Mouse (Mus musculus) macrophage (primary cell): ENCODE data around the gene Olfr1392. TPM values are rescaled to one million over a fixed set of nuclear protein-coding genes. Genes with fewer than 3 reads are reported as not detected.
"Not testable (repeated sequence)": the region's sequence is repeated elsewhere in the genome, so short reads cannot be mapped to it uniquely, and the experiment has no call there.

Source experiments
- H3K27ac ChIP-seq: fragments of 350-480 bp; formaldehyde crosslinking; 2 replicates; pipeline ENCODE4 v1.9.0; 2021
- H3K36me3 ChIP-seq: fragments of 350-480 bp; formaldehyde crosslinking; 2 replicates; pipeline ENCODE4 v1.9.0; 2021; ENCODE audit errors: inconsistent target
- H3K4me3 ChIP-seq: fragments of 350-480 bp; formaldehyde crosslinking; 2 replicates; pipeline ENCODE4 v1.9.0; 2021; ENCODE audit errors: inconsistent target
- H3K79me2 ChIP-seq: fragments of 350-480 bp; formaldehyde crosslinking; 2 replicates; pipeline ENCODE4 v1.9.0; 2021; ENCODE audit errors: inconsistent target
- WGBS: methylation state at CpG from one replicate; pipeline ENCODE4 v1.1.7; 2026; ENCODE audit warnings: inconsistent platforms; ENCODE audit not compliant: missing documents; 5-methylcytosine and 5-hydroxymethylcytosine counted together
- polyA plus RNA-seq: library from polyadenylated mRNA; stranded (reverse); fragments of 250-400 nt; gene quantifications from 3 replicates; pipeline ENCODE4 v1.2.4, GENCODE M21; 2018; ENCODE audit warnings: inconsistent platforms
- total RNA-seq, 78 experiments: library from RNA; depleted of rRNA; stranded (reverse); fragments of 250-400 nt; gene quantifications; 1 replicate in 9 of 78; 2 replicates in 24 of 78; 3 replicates in 43 of 78; 4 replicates in 2 of 78; pipeline ENCODE4 v1.2.4; 2018; ENCODE audit warnings: inconsistent platforms in 56 of 78

Olfr1392 gene
- under 1 TPM in 14 of 26 experiments, not detected in 12; 0.20 to 0.59 (median 0.38) TPM for total RNA-seq (2018; cell fraction: chromatin; rRNA removed)
- total RNA-seq (2018; cell fraction: cytosol; rRNA removed), result under 1 TPM in 1 of 26 experiments, not detected in 25; 0.06 TPM
- 1 to 10 TPM in 1 of 26 experiments, under 1 TPM in 13, not detected in 12; 0.12 to 1.3 (median 0.29) TPM for total RNA-seq (2018; cell fraction: nucleus; rRNA removed)
- polyA plus RNA-seq, result 0.16 TPM in 1 of 3 replicates, not detected in the others

GRCm38 (mm10) chr11:49284982-49285381 is at the start of gene Olfr1392:
TSS of gene Olfr1392 (plus strand) at chr11:49285282.
- not testable (repeated sequence) for H3K36me3 ChIP-seq, H3K79me2 ChIP-seq, H3K4me3 ChIP-seq, H3K27ac ChIP-seq
- 80% methylated on average over 1 of the region's 1 CpGs for WGBS

- Histone ChIP-seq H3K79me2 (no peaks in the 10 kb centered on the region), H3K27ac (no peak overlapping the region), H3K4me3 (no peak overlapping the region), H3K36me3 (no peaks in the 10 kb centered on the region)
- WGBS, result 33% methylated on average over 1 of the region's 3 CpGs
Observed at GRCm38 (mm10) chr11:49235459-49236207, 49.4 kb upstream of the Olfr1392 start.

- no peaks in the 10 kb centered on the region for H3K79me2 ChIP-seq
- WGBS, result 100% methylated on average over 1 of the region's 1 CpGs
- no peaks in the 10 kb centered on the region for H3K36me3 ChIP-seq
Observed at GRCm38 (mm10) chr11:49236891-49237290, 48.2 kb upstream of the Olfr1392 start.

GRCm38 (mm10) chr11:49237532-49237931 is 47.5 kb upstream of the Olfr1392 start:
- 33% methylated on average over 2 of the region's 2 CpGs for WGBS
- Histone ChIP-seq H3K36me3 (no peaks in the 10 kb centered on the region), H3K27ac (peak overlapping the region; percentile 56), H3K79me2 (no peaks in the 10 kb centered on the region), H3K4me3 (no peak overlapping the region)

More at GRCm38 (mm10) chr11:49236891-49237290, 48.2 kb upstream of the Olfr1392 start:
- Histone ChIP-seq H3K27ac (peak overlapping the region; percentile 56), H3K4me3 (no peak overlapping the region)

- H3K27ac ChIP-seq, result no peak overlapping the region
- 100% methylated on average over 1 of the region's 1 CpGs for WGBS
- no peaks in the 10 kb centered on the region for H3K36me3 ChIP-seq
- H3K4me3 ChIP-seq, result no peak overlapping the region
- no peaks in the 10 kb centered on the region; the same call in 1 of the 2 replicates for H3K79me2 ChIP-seq
Observed at GRCm38 (mm10) chr11:49240310-49240709, 44.8 kb upstream of the Olfr1392 start.

GRCm38 (mm10) chr11:49240874-49241273 is 44.2 kb upstream of the Olfr1392 start:
- Histone ChIP-seq H3K27ac (no peak overlapping the region), H3K36me3 (no peaks in the 10 kb centered on the region)
- WGBS, result 54% methylated on average over 4 of the region's 4 CpGs

GRCm38 (mm10) chr11:49241471-49241870 is 43.6 kb upstream of the Olfr1392 start:
- H3K4me3 ChIP-seq, result no peak overlapping the region
- H3K79me2 ChIP-seq, result peaks cover 4% of the 10 kb centered on the region
- H3K27ac ChIP-seq, result no peak overlapping the region
- no peaks in the 10 kb centered on the region for H3K36me3 ChIP-seq
- 14% methylated on average over 1 of the region's 1 CpGs for WGBS

More at GRCm38 (mm10) chr11:49240874-49241273, 44.2 kb upstream of the Olfr1392 start:
- H3K79me2 ChIP-seq, result no peaks in the 10 kb centered on the region; the same call in 1 of the 2 replicates
- H3K4me3 ChIP-seq, result no peak overlapping the region

- Histone ChIP-seq H3K27ac (peak overlapping the region; percentile 72), H3K79me2 (peaks cover 20% of the 10 kb centered on the region), H3K4me3 (peak overlapping the region; percentile 56), H3K36me3 (no peaks in the 10 kb centered on the region)
- WGBS, result 21% methylated on average over 11 of the region's 11 CpGs
Observed at GRCm38 (mm10) chr11:49242944-49243626, 42.0 kb upstream of the Olfr1392 start.

GRCm38 (mm10) chr11:49243727-49244594 is 41.1 kb upstream of the Olfr1392 start, which contains the start of gene Mgat1:
TSS of gene Mgat1 (plus strand) at chr11:49244191.
- 0% methylated on average over 37 of the region's 60 CpGs for WGBS
- Histone ChIP-seq H3K27ac (peak within 1 kb of the TSS; percentile 83), H3K4me3 (peak within 1 kb of the TSS; percentile 56), H3K79me2 (peaks cover 26% of the 10 kb centered on the region), H3K36me3 (no peaks in the 10 kb centered on the region)

GRCm38 (mm10) chr11:49244595-49244930 is 40.5 kb upstream of the Olfr1392 start:
- H3K36me3 ChIP-seq, result no peaks in the 10 kb centered on the region
- WGBS, result 2% methylated on average over 4 of the region's 4 CpGs
- peak overlapping the region; percentile 44 for H3K4me3 ChIP-seq
- peak overlapping the region; percentile 83 for H3K27ac ChIP-seq
- peaks cover 32% of the 10 kb centered on the region for H3K79me2 ChIP-seq

GRCm38 (mm10) chr11:49245176-49245575 is 39.9 kb upstream of the Olfr1392 start:
- Histone ChIP-seq H3K79me2 (peaks cover 34% of the 10 kb centered on the region), H3K4me3 (peak overlapping the region; percentile 44), H3K27ac (peak overlapping the region; percentile 83), H3K36me3 (no peaks in the 10 kb centered on the region)
- 29% methylated on average over 5 of the region's 7 CpGs for WGBS

GRCm38 (mm10) chr11:49245634-49246415 is 39.3 kb upstream of the Olfr1392 start:
- H3K36me3 ChIP-seq, result no peaks in the 10 kb centered on the region
- peak overlapping the region; percentile 44 for H3K4me3 ChIP-seq
- 9% methylated on average over 12 of the region's 12 CpGs for WGBS
- H3K79me2 ChIP-seq, result peaks cover 36% of the 10 kb centered on the region
- peak overlapping the region; percentile 83 for H3K27ac ChIP-seq

- Histone ChIP-seq H3K4me3 (peak overlapping the region; percentile 44; the same call in 1 of the 2 replicates), H3K27ac (peak overlapping the region; percentile 90), H3K36me3 (no peaks in the 10 kb centered on the region), H3K79me2 (peaks cover 43% of the 10 kb centered on the region)
- WGBS, result 62% methylated on average over 4 of the region's 4 CpGs
Observed at GRCm38 (mm10) chr11:49246523-49246922, 38.6 kb upstream of the Olfr1392 start.
